Mouse (Mus musculus): ENCODE data around the gene Bckdhb.
"Not testable (repeated sequence)": the region's sequence is repeated elsewhere in the genome, so short reads cannot be mapped to it uniquely, and the experiment has no call there.

The Bckdhb gene

DNA sequence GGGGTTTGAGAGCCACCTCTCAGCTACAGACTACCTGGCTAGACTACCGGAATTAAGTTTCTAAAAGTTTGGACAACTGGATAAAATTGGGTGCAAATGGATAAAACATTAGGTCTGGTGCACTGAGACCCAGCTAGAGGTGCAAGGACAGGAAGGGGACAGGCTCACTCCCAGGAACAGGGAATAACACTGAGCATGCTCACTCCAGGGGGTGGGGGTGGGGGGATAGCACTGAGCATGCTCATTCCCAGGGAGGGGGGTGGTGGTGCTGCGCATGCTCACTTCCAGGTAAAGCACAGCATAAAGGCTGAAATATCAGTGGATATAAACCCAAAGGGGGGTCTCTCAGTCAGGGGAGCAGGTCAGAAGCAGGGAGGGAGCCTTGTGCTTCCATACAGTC lies 120.7 kb downstream of the Bckdhb start:
- DNase-seq (ENCODE audit: low read depth, low spot score), result no peak

DNA sequence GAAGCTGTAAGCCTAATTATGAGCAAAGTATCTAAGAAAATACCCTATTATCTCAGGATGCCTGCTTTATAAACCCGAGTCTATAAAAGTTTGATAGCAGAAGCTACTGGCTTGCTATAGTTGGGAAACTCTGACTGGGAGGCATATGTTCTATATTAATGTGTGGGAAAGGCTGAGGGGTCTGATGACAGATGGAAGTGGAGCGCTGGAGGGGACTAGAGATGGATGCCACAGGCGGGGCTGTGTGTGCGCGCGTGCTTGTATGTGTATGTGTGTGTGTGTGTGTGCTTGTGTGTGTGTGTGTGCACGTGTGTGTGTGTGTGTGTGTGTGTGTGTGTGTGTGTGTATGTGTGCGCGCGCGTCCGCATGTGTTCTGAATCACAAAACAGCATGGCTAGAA lies 121.4 kb downstream of the Bckdhb start:
- no peaks in the 10 kb centered on the region for H3K36me3 ChIP-seq (ENCODE audit: control insufficient read depth, insufficient read depth, low read length, poor library complexity, severe bottlenecking)
- no peak for DNase-seq (ENCODE audit: low read depth, low spot score)
- no peaks in the 10 kb centered on the region; the same call in 1 of the 2 replicates for H3K27me3 ChIP-seq (ENCODE audit: control insufficient read depth, insufficient read depth, low read length, poor library complexity, severe bottlenecking)

More for the DNA sequence above, 120.7 kb downstream of the Bckdhb start:
- H3K27me3 ChIP-seq (ENCODE audit: control insufficient read depth, insufficient read depth, low read length, poor library complexity, severe bottlenecking), result no peaks in the 10 kb centered on the region; the same call in 1 of the 2 replicates
- no peaks in the 10 kb centered on the region for H3K36me3 ChIP-seq (ENCODE audit: control insufficient read depth, insufficient read depth, low read length, poor library complexity, severe bottlenecking)

DNA sequence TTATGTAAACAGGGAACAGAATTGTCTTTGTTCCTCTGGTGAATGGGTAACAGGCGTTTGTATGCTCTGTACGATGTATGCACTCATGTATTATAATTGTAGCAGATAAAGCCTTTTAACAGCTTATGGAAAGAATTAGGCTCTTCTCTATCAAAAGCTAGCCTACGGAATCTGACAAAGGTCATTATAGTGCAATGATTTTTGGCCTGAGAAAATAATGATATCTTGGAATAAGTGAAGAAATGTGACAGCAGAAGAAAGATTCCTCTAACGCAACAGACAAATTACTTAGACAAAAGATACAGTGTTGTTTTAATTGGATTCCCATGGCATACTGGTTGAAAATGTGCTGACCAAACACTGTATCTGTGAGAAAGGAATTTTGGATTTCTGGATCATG lies 122.0 kb downstream of the Bckdhb start:
- Histone ChIP-seq H3K36me3 (ENCODE audit: control insufficient read depth, insufficient read depth, low read length, poor library complexity, severe bottlenecking) (no peaks in the 10 kb centered on the region), H3K27me3 (ENCODE audit: control insufficient read depth, insufficient read depth, low read length, poor library complexity, severe bottlenecking) (no peaks in the 10 kb centered on the region; the same call in 1 of the 2 replicates)
- DNase-seq (ENCODE audit: low read depth, low spot score), result no peak

DNA sequence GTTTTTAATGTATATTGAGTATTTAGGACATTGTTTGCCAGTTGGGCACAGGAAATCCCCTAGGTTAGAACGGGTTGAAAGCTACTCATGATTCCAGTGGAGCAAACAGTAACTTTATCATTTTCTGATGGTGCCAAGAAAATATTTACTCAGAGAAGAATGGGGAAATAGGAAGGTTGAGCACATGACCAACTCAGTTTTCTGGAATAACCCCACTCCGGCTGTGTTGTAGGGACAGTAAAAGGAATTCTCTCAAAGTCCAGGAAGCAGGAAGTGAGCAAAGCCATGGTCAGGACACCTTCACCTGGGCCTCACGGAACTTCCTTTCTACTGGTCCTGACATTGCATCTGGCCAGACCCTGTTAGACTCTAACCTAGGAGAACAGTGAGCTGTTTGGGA lies 122.5 kb downstream of the Bckdhb start:
- Histone ChIP-seq H3K36me3 (ENCODE audit: control insufficient read depth, insufficient read depth, low read length, poor library complexity, severe bottlenecking) (no peaks in the 10 kb centered on the region), H3K27me3 (ENCODE audit: control insufficient read depth, insufficient read depth, low read length, poor library complexity, severe bottlenecking) (no peaks in the 10 kb centered on the region; the same call in 1 of the 2 replicates)
- no peak for DNase-seq (ENCODE audit: low read depth, low spot score)

DNA sequence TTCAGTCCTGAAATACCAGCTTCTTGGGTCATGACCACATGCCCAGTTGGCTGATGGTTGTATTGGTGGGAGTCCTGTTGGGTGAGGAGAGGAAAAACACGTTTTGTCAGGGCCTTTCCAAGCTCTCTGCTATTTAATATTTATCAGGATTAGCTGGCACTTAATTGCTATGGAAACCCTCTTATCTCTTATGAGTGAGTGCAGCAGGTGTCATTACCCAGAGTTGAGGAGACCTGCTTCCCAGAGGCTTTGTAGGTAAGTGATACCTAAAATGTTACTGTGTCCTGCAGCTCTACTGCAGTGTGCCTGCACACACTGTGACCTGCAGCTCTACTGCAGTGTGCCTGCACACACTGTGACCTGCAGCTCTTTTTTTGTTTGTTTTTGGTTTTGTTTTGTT lies 124.2 kb downstream of the Bckdhb start:
- no peaks in the 10 kb centered on the region for H3K36me3 ChIP-seq (ENCODE audit: control insufficient read depth, insufficient read depth, low read length, poor library complexity, severe bottlenecking)
- H3K27me3 ChIP-seq (ENCODE audit: control insufficient read depth, insufficient read depth, low read length, poor library complexity, severe bottlenecking), result no peaks in the 10 kb centered on the region; the same call in 1 of the 2 replicates
- DNase-seq (ENCODE audit: low read depth, low spot score), result no peak

DNA sequence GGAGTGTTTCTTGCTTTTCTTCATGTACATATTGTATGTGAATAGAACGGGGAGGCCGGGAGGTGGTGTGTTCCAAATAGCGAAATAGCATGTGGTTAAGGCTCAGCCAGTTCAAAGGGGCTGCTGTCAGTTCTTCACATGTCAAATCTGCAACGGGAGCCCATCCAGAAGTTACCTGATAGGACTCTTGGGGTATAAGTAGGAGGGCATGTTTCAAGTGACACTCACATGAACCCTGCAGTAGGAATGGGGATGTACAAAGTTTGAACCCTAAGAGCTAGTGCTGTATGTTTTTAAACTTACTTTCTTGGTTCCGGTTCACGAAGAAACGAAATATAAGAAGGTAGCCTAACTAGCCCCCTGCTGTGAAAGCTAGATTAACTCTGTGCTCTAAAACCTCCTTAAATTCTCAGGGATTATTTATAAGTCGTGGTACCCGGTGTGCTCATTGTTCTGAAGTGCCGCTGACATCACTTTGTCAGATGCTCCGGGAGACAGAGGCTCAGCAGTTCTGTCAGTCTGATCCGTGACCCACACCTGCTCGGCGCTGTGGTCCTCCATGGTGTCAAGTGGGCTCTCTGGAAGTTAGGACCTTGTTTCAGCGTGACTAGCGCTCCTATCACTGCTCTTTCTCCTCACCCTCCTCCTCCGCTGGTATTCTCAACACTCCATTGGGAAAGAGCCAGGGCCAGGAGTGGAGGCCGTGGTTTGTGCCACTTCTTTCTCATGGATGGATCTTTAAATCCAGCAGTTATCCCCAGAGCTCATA lies 126.1 kb downstream of the Bckdhb start:
- Histone ChIP-seq H3K27me3 (ENCODE audit: control insufficient read depth, insufficient read depth, low read length, poor library complexity, severe bottlenecking) (no peaks in the 10 kb centered on the region), H3K36me3 (ENCODE audit: control insufficient read depth, insufficient read depth, low read length, poor library complexity, severe bottlenecking) (no peaks in the 10 kb centered on the region)
- DNase-seq (ENCODE audit: low read depth, low spot score), result no peak

DNA sequence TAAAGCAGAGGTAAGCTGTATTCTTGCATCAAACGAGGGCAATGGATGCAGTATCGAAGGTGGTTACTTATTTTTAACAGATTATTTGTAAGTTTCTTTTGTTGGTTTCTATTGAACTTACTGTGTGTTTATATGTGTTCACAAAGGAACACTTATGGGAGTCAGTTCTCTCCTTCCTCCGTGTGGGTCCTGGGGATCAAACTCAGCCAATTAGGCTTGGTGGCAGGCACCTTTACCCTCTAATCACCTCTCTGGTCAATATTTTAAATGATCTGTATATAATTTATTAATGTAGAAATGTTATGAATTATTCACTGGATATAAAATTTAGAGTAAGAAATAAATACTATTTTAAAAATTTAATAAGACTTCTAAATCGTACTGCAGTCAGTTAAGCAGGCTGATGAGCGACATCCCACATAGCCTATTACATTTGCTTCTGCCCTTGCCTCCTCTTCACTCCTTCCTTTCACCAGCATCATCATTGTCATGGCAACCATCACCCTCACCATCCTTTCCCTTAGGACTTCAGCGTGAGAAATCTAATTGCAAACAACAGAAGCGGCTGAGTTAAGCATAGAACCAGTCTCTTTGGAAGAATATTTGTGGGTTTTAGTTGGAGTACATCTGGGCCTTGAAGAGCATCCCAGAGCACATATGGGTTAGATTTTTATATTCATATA lies 130.3 kb downstream of the Bckdhb start:
- no peak for DNase-seq (ENCODE audit: low read depth, low spot score)
- Histone ChIP-seq H3K27me3 (ENCODE audit: control insufficient read depth, insufficient read depth, low read length, poor library complexity, severe bottlenecking) (no peaks in the 10 kb centered on the region), H3K36me3 (ENCODE audit: control insufficient read depth, insufficient read depth, low read length, poor library complexity, severe bottlenecking) (no peaks in the 10 kb centered on the region)

DNA sequence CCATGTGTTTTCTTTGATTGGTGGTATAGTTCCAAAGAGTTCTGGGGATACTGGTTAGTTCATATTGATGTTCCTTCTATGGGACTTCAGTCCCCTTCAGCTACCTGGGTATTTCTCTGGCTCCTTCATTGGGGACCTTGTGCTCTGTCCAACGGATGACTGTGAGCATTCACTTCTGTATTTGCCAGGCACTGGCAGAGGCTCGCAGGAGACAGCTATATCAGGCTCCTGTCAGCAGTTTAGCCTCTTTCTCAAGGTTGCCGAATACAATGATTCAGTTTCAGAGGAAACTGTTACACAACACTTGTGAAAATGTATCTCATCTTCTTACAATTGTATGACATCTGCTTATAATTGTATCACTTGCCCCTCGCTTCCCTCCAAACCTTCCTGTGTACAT lies 135.8 kb downstream of the Bckdhb start:
- not testable (repeated sequence) for DNase-seq (ENCODE audit: low read depth, low spot score); H3K27me3 ChIP-seq (ENCODE audit: control insufficient read depth, insufficient read depth, low read length, poor library complexity, severe bottlenecking); H3K36me3 ChIP-seq (ENCODE audit: control insufficient read depth, insufficient read depth, low read length, poor library complexity, severe bottlenecking)

DNA sequence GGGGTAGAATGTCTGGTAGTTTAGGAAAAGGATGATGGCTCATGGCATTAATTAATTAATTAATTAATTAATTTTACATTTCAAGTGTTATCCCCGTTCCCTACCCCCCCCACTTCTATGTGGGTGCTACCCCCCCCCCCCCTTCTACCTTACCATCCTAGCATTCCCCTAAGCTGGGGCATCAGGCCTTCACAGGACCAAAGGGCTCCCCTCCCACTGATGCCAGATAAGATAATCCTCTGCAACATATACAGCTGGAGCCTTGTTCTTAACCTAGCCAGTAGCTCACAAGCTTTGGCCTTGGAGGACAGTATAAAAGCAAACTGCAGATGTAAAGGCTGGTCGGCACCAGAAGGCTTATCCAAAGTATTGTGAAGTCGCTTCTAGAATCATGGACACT lies 138.7 kb downstream of the Bckdhb start:
- H3K27me3 ChIP-seq (ENCODE audit: control insufficient read depth, insufficient read depth, low read length, poor library complexity, severe bottlenecking), result no peaks in the 10 kb centered on the region
- DNase-seq (ENCODE audit: low read depth, low spot score), result no peak
- no peaks in the 10 kb centered on the region for H3K36me3 ChIP-seq (ENCODE audit: control insufficient read depth, insufficient read depth, low read length, poor library complexity, severe bottlenecking)

DNA sequence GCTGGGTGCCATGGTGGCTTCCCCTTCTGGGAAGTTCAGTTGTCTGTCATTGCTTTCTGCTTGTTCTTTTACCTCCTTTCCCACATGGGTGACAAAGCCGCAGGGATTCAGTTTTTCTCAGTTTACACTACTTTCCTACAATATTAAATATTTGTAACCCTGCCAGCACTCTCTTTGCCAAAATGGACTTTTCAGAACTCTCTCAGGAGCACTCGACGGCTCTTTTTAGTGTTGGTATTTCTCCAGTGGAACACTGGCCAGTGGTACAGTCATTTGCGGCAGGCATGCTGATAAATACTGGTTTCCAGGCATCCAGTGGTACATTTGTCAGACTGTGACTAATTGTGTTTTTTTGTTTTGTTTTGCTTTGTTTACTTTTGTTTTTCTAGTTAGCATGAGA lies 139.2 kb downstream of the Bckdhb start:
- Histone ChIP-seq H3K36me3 (ENCODE audit: control insufficient read depth, insufficient read depth, low read length, poor library complexity, severe bottlenecking) (no peaks in the 10 kb centered on the region), H3K27me3 (ENCODE audit: control insufficient read depth, insufficient read depth, low read length, poor library complexity, severe bottlenecking) (no peaks in the 10 kb centered on the region)
- no peak for DNase-seq (ENCODE audit: low read depth, low spot score)

DNA sequence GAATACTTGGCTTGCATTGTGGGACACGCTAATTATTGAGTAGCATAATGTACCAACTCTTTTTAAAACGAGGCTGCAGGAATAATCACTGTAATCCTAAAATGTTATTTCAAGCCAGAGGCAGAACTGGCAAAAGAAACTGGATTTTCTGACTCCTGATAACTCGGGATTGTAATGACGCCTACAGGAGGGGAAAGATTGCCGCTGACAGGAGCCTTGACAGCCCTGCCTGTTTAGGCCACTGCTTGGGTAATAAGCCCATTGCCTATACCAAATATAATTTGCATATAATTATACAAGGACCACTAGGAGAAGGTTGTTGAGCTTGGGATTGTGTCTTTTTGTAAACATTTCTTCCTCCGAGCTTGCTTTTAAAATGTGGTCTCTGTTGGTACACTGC lies 145.3 kb downstream of the Bckdhb start:
- no peak for DNase-seq (ENCODE audit: low read depth, low spot score)

DNA sequence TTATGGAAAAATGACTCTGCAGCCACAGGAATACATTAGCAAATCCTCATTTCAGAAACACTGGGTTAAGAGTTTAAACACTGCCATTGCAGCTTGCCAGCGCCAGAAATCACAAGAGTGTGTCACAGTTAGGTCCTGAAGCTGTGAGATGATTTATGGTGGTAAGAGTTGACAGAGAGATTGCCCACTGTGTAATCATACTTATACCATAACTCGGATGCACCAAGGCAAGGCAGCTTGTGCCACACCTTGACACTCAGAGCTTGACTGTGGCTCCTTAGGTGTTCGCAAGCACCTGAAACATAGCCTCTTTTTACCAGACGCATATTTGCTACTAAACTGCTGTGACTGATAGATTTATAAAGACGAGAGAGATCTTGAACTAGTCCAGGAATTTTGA lies 145.8 kb downstream of the Bckdhb start:
- DNase-seq (ENCODE audit: low read depth, low spot score), result no peak
- Histone ChIP-seq H3K27me3 (ENCODE audit: control insufficient read depth, insufficient read depth, low read length, poor library complexity, severe bottlenecking) (no peaks in the 10 kb centered on the region), H3K36me3 (ENCODE audit: control insufficient read depth, insufficient read depth, low read length, poor library complexity, severe bottlenecking) (no peaks in the 10 kb centered on the region)

More for the DNA sequence above, 145.3 kb downstream of the Bckdhb start:
- Histone ChIP-seq H3K27me3 (ENCODE audit: control insufficient read depth, insufficient read depth, low read length, poor library complexity, severe bottlenecking) (no peaks in the 10 kb centered on the region), H3K36me3 (ENCODE audit: control insufficient read depth, insufficient read depth, low read length, poor library complexity, severe bottlenecking) (no peaks in the 10 kb centered on the region)

DNA sequence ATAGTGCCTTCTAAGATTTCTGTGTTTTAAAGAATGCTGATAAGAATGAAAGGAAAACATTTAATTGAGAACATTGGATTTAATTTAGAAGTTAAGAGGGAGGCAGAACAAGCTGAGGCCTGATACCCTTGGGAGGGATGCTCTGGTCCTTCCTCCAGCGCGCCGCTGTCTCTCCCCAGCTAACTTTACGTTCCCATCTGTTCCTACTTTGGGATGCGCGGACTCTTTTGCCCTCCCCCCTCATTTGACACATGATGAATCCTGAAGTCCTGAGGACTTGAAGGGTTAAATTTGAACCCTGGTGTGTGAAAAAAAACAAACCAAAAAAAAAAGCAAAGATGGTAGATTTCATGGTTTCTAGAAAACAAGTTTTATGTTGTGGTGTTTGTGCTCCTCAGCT lies 147.6 kb downstream of the Bckdhb start:
- Histone ChIP-seq H3K36me3 (ENCODE audit: control insufficient read depth, insufficient read depth, low read length, poor library complexity, severe bottlenecking) (no peaks in the 10 kb centered on the region), H3K27me3 (ENCODE audit: control insufficient read depth, insufficient read depth, low read length, poor library complexity, severe bottlenecking) (no peaks in the 10 kb centered on the region)
- DNase-seq (ENCODE audit: low read depth, low spot score), result no peak

DNA sequence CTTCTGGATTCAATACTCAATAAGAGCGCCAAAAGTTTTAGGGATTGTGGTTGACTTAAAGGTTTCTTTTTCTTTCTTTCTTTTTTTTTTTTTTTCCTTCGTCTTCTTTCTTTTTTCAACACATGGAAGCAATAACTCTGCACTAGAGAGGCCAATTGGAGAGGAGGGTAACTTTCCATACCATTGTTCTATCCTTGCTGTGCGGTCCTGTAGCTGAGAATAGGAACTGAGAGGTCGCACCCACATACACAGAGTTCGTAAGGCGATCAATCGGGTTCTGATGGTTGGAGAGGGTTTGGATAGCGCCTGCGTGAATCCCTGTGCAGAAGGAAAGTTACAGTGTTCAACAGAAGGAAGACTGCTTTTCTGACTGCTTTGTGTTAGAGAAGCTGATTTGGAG lies 148.3 kb downstream of the Bckdhb start:
- DNase-seq (ENCODE audit: low read depth, low spot score), result no peak
- Histone ChIP-seq H3K27me3 (ENCODE audit: control insufficient read depth, insufficient read depth, low read length, poor library complexity, severe bottlenecking) (no peaks in the 10 kb centered on the region), H3K36me3 (ENCODE audit: control insufficient read depth, insufficient read depth, low read length, poor library complexity, severe bottlenecking) (no peaks in the 10 kb centered on the region)

DNA sequence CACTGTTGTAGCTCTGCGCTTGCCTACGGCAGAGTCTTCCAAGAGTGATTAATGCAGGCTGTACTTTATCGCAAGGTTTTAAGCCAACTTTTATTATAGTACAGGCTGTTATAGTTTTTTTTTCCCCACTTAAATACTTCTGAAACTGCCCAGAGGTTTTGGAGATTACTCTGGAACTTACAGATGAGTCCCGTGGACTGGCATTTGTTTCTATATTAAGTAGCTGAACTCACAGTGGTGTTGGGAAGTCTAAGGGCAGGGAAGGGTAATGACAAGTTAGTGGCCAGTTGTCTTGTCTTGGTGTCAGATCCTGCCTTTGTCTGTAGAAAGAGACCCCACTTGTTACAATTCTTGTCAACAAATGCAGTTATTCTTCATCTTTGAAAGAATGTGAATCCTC lies 158.6 kb downstream of the Bckdhb start:
- DNase-seq (ENCODE audit: low read depth, low spot score), result no peak
- no peaks in the 10 kb centered on the region for H3K36me3 ChIP-seq (ENCODE audit: control insufficient read depth, insufficient read depth, low read length, poor library complexity, severe bottlenecking)
- H3K27me3 ChIP-seq (ENCODE audit: control insufficient read depth, insufficient read depth, low read length, poor library complexity, severe bottlenecking), result no peaks in the 10 kb centered on the region
